Mouse (Mus musculus) heart, postnatal 10 days (tissue): ENCODE results near the gene Slc25a21. TPM values are rescaled to one million over a fixed set of nuclear protein-coding genes. Genes with fewer than 3 reads are reported as not detected.

Source experiments
- DNase-seq, 2 experiments: peaks; one replicate each; pipeline ENCODE4 v3.0.0; 2021
- intact Hi-C: fragments of 180-260 bp; cut with DNase I; formaldehyde crosslinking; loops from one replicate; pipeline ENCODE4 v1.15.1; 2025
- total RNA-seq, 2 experiments: library from RNA; stranded (reverse); gene quantifications; 2 replicates each; pipeline ENCODE4 v1.2.3; 2021

Slc25a21 gene
- total RNA-seq, 2 experiments from 2014 or later = 0.12 TPM

DNA sequence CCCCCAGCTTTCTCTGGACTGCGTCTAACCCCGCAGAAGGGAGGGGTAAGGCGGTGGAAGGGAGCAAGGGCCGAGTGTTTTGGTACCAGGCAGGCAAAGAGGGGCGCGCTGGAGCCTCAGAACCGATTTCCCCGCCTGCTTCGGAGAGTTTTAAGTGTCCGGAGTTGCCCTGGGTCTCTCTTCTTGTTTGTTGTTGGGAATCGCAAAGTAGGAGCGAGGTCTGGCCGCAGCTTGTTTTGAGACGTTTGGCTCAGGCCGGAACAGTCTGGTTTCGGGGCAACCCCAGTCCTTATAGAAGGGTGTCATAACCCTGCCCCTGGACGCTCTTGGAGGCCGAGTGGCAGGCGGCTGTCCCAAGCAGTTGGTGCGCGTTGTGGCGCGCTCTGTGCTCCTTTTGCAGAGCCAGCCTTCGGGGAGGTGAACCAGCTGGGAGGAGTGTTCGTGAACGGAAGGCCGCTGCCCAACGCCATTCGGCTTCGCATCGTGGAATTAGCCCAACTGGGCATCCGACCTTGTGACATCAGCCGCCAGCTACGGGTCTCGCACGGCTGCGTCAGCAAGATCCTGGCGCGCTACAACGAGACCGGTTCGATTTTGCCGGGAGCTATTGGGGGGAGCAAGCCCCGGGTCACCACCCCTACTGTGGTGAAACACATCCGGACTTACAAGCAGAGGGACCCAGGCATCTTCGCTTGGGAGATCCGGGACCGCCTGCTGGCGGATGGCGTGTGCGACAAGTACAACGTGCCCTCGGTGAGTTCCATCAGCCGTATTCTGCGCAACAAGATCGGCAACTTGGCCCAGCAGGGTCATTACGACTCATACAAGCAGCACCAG, 500.9 kb downstream of the Slc25a21 start:
- intact Hi-C loops = loop anchor here (5.0 kb wide), 1 partner anchor 841 kb away; no protein-coding TSS in a partner anchor
- no peak for DNase-seq

DNA sequence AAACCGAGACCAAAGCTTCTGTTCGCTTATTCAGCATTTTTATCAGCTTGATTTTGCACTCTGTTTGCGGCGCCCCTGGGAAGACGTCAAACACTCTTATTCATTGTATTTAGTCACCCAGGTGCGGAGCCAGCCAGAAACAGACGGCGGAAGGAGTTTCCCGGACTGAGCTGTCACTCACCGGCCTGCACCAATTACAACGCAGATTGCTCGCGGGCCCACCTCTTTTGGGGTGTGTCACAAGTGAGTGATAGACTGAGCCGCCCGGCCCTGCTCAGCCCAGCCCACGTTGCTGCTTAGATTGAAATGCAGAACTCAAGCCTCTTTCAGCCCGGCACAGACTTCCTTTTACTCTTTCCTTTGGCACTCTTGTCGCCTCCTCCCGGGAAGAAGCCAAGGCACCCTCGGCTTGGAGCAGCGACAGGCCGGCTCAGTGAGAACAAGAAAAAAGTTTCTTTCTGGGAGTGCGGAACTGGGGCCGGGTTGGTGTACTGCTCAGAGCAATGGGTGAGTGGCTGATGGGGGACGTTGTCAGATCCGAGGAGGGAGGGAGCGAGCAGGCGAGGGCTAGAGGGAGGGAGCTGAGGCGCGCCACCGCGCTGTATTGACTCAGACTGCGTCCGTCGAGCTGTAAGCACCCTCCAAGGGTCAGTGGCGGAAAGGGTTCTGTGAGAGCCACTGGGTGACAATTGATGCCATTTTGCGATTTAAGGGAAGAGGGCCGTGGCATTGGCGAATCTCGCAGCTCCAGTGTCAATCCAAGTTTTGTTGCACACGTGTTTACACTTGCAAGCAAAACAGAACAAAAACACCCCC, 501.7 kb downstream of the Slc25a21 start:
- DNase-seq = peak; percentile 81 to 83
- intact Hi-C loops = loop anchor here (5.0 kb wide), 1 partner anchor 842 kb away; no protein-coding TSS in a partner anchor

DNA sequence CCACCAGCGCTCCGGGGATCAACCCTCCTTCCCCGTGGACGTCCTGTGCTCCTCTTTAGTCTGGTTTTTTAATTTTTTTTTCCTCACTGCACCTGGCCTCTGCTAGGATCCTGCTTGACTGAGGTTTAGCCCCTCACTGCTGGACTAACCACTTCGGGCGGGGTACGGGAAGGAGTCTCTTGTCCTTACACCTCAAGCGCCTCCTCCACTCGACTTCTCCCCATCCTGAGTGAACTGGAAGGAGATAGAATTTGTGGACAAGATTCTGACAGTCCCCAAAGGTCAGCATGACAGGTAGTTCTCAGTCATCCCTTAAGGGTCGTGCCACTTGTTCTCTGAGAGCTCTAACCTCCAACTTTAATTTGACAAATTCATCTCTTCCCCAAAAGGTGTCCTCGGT, 502.3 kb downstream of the Slc25a21 start:
- DNase-seq = no peak
- intact Hi-C loops = loop anchor here (5.0 kb wide), 2 partner anchors 842 to 852 kb away; partner anchors contain the start of gene Foxa1

DNA sequence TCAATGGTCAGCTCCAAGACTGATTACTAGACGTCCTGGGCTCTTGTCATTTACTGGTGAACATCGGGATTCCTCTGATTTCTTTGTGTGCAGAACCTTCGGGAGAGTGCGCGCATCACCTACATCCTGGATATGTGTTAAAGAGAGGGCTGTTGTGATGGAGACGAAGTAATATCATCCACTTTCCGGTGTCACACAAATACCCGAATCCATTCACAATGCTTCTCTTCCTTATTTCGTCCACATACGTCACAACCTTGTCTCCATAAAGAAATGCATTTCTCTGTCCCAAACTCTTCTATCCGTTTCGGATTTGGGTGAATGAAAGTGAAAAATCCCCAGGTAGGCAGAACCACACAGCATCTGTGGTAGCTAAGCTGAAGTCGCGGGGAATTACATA, 502.9 kb downstream of the Slc25a21 start:
- intact Hi-C loops = loop anchor here (5.0 kb wide), 1 partner anchor 853 kb away; the partner anchor contains the start of gene Foxa1

DNA sequence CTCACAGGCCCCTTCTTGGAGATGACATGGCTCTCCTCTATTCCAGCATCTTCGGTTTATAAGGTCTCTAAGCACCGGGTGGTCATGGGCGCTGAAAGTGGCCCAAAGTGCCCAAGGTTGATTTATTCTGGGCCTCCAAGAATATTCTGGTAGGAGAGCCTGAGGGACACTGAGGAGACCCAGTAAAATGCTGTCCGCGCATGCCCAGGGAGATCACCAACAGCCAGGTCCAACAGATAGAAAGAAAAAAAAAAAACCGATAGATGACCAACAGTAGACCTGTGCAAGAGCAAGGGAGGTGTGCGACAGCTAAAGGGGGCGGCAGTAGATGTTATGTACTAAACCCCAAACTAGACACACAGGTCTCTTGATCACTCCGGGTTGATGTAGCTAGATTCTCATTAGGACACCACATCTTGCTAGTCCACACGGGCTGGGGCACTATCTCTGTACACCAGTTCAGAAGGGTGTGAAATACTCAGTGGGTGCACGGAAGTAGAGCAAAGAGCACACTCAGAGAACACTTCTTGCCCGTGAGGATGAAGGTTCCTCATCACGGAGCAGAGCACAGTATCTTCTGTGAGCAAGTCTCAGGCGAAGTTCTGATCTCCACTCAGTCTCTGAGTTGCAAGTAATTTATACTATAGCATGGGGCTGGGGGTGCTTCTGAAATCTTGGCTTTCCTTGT, 503.7 kb downstream of the Slc25a21 start:
- intact Hi-C loops = loop anchor here (5.0 kb wide), 1 partner anchor 854 kb away; the partner anchor contains the start of gene Foxa1
- no peak for DNase-seq

More for the DNA sequence above, 502.9 kb downstream of the Slc25a21 start:
- no peak for DNase-seq

DNA sequence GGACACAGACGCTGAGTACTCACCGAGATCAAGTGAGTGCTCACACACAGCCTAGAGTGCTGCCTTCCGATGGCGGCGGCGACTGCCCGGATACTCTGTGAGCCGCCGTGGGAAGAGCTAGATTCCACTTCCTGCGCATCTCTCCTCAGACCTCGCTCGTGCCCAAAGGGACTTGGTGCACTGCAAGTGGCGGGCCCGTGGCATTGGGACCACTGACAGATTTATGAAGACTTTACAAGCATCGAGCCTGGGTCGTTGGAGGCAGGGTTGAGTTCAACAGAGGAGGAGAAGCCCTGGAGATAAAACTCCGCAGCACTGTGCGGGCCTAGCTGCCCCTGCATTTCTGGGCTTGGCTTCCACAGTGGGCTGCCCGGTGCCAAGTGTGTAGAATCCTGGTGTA, 504.7 kb downstream of the Slc25a21 start:
- intact Hi-C loops = loop anchor here (5.0 kb wide), 1 partner anchor 855 kb away; the partner anchor contains the start of gene Foxa1
- no peak for DNase-seq

DNA sequence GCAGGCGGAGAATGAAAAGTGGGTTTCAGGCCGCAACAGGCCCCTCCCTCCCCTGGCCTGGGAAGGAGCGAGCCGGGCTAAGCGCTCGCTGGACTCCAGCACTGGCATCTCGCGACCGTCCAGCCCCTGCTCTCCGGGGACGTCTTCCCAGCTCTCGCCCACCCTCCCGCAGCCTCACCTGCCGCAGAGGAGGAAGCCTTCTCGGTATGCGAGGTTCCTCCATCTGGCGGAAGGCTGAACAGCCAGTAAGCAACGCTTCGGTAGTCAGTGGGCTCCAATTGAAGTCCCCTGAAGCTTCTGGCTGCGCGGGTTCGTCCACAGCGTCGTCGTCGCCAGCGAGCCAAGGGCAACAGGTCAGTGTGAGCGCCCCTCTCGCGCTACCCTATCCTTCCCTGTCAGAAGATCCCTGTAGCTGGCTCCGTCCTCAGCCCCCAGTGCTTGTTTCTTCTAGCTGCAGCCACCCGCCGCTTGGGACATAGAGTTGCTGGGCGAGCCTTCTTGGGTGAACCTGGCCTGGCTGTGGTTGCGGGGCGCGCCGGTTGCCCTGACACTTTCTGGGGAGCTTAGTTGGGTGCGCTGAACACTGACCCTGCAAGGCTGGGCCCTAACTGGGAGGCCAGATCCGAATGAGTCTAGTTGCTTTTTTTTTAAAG, 505.7 kb downstream of the Slc25a21 start, which contains the start of gene Pax9:
Gene Pax9, plus strand, starts transcription at position 341 of the 653 bp plus-strand sequence.
- intact Hi-C loops = loop anchor here (5.0 kb wide), 1 partner anchor 856 kb away; the partner anchor contains the start of gene Foxa1
- DNase-seq = no peak

DNA sequence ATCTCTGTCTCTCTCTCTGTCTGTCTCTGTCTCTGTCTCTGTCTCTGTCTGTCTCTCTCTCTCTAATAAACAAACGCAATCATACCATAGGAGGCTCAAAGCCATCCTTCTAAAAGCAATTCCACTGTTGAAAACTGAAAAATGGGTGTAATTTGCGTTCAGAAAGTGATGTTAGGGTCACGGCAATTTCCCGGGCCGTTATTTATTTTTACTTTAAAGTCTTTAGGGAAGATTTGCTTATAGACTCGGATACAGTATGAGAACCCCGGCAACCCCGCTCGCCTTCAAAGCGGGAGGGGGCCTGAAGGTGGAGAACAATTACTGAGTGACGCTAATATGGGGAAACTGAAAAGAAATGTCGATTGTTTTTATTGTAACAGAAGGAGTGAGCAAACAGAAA, 506.3 kb downstream of the Slc25a21 start:
- intact Hi-C loops = loop anchor here (5.0 kb wide), 1 partner anchor 856 kb away; the partner anchor contains the start of gene Foxa1
- no peak for DNase-seq

DNA sequence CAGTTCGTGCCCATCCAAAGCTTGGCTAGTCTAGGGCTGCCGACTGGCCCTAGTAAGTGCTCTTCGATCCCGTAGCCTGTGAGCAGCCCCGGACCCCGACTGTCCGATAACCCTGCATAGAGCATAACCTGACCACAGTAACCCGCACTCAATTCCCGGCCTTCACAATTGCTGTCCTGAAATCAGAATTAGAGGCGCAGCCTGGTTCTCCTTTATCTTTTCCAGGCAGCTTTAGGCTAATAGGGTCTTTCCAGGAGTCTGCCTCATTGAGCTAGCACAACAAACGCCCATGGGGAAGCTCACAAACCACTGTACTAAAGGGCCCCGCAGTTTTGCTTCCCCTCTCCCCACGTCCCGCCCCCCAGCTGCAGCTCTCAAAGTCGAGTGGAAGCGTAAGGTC, 506.9 kb downstream of the Slc25a21 start:
- intact Hi-C loops = loop anchor here (5.0 kb wide), 1 partner anchor 857 kb away; the partner anchor contains the start of gene Foxa1
- DNase-seq = no peak

DNA sequence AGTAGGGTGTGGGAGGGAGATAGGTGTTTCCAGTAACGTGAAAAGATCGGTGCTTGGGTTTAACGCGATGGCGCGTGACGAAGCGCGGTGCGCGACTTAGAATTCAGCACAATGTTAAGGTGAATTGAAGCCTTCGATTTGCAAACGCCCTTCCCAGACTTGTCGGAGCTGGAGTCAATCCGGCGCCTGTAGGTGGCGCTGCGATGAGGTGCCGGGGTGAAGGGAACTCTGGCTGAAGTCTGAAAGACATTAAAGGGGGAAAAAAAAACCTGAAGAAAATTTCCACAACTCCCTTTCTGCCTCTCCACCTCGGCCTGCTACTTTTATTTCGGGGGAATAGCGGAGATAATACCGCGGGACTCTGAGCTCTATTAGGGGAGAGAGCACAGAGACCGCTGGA, 507.5 kb downstream of the Slc25a21 start:
- DNase-seq = no peak
- intact Hi-C loops = loop anchor here (5.0 kb wide), 1 partner anchor 858 kb away; the partner anchor contains the start of gene Foxa1

DNA sequence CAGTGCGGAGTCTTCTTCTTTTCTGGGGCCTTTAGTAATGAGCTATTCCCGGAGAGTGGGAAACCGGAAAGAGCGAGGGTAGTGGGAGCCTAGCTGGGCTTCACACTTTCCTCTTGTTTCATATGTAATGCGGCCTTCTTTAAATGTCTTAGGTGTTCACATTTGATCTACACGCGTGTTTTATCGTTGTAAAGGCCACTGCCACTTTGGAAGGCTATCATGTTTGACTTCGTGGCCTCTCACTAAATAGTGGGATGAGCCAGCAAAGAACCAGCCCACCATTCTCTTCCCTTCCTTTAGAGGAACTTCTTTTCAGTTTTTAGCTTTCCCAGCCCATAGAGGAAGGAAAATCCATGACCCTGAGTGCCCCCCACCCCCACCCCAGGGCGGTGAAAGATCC, 507.9 kb downstream of the Slc25a21 start:
- intact Hi-C loops = no loop called here
- DNase-seq = no peak

DNA sequence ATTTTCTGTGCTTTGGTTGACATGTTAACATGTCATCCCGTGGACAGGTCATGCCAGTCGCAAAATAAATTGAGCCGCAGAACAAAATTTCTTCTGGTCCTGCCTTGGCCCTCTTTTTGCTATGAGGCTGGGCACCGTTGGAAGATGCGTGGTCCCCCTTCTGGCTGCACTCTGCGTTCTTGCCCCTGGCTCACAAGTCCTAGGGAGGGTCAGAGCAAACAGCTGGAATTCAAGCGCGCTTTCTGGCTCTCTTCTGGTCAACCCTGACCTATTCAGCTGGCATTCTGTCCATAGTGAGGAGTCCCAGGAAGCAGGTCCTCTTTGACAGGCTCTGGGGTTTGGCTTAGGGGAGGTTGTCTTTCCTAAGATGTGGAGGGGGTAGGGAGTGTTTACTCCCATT, 508.4 kb downstream of the Slc25a21 start:
- no peak for DNase-seq
- intact Hi-C loops = no loop called here

DNA sequence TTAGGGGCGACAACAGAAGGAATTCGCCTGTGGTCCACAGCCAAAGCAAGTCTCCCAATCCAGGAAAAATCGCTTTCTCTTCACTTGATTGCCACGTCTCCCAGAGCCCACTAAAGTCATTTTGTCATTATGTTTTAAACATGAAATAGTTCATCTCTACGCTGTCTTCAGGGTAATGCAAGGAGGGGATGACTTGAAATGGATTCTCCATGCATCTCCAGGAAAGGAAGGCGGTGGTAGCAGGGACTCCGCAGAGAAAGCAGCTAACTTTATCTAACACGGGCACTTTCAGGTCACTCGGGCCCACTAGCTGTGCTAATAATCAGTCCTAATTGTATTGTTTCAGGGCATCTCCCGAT, 508.8 kb downstream of the Slc25a21 start:
- DNase-seq = no peak
- intact Hi-C loops = no loop called here

DNA sequence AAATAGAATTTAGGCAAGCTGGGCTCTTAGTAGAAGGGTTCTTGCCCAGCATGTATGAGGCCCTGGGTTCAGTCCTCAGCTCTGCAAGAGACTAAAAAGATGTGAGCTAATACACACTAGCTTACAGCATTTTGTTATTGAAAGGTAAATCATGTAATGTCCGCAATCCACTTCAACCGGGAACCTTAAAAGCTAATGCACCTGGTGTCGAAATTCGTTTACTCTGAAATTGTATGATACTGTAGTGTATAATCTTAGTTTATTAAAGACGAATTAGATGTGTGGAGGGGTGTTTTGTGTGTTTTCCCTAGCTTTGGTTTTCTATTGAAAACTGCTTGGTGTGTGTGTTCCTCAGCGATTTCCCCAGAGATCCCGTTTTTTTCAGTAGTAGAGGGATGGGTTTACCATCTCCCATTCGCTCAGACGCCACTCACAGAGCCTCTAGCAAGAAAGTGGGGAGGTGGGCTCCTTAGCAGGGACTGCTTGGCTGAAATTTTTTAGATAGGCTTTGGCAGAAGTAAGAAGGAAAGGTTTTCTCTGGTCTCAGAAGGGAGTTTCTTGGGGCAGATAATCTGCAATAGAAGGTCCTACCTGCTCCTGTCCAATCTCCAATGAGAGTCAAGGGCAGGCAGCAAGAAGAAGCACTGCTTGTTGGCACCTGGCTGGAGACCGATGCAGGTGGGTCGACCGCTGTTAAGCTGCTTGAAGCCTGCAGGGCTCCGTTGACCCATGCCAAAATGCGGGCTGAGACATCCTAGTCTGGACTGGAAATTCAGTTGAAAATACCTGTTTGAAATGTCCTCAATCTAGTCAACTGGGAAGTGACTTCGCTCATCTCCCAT, 509.4 kb downstream of the Slc25a21 start:
- intact Hi-C loops = no loop called here

DNA sequence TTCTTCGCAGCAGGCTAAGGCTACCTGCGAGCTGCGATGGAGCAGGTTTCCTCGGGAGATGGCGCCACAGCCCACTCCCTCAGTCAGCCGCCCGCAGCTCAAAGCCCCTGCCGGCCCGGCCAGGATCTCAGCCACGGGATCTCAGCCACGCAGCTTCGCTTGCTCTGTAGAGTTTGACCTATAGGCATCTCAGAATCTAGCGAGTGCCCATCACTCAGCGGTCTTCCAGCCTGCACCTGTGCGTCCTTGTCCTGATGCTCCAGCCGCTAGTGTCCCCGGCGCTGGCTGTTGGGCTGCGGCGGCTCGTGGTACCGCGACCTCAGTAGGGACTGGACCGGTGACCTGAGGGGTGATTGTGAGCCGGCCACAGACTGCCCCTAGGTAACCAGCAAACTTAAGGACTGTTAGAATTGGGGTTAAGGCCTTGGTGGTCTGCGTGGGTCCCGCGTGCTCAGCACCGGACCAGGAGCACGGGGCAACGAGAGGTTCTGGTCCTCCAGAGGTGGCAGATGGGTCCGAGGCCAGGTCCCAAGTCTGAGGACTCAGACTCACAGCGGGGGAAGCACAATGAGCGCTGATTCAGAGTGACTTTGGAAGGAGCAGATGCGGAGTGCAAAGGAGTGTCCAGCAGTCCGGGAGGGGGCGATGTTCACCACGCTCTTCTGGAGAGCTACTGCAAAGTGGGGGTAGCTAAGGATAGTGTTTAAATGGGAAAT, 516.0 kb downstream of the Slc25a21 start:
- no peak for DNase-seq
- intact Hi-C loops = loop anchor here (5.0 kb wide), 1 partner anchor 501 kb away; no protein-coding TSS in a partner anchor

More for the DNA sequence above, 509.4 kb downstream of the Slc25a21 start:
- no peak for DNase-seq

DNA sequence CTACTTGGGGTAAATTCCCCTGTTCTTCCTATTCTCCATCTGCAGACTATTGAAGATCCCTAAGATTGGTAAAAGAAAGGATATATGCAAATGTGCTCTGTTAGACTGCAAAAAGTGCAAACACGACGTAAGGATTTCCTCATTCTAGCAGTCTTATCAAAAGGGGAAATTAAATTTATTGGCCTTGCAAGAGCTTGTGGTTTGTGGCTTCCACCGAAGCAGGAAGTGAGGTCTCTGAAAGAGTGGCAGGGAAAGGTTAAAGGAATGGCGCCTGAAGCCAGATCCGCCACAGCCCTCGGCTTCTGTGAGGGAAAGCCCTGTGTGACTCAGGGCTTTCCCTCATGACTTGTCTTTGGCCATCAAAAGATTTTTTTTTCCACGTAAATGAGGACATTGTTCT, 519.7 kb downstream of the Slc25a21 start:
- intact Hi-C loops = no loop called here
- no peak for DNase-seq

DNA sequence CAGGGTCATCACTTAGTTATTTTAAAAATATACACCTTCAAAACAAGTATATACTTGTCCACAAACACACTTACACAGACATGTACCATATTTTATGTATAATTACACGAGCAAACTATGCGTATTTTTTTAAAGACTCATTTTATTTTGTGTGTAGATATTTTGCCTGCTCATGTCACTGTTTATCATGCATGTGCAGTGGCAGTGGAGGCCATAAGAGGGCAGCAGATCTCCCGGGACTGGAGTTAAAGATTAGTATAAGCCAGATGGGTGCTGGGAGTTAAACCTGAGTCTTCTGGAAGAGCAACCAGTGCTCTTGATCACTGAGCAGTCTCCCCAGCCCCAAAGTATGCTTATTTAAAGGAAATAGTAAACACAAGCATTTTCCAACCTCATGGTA, 522.5 kb downstream of the Slc25a21 start:
- intact Hi-C loops = no loop called here
- DNase-seq = no peak

DNA sequence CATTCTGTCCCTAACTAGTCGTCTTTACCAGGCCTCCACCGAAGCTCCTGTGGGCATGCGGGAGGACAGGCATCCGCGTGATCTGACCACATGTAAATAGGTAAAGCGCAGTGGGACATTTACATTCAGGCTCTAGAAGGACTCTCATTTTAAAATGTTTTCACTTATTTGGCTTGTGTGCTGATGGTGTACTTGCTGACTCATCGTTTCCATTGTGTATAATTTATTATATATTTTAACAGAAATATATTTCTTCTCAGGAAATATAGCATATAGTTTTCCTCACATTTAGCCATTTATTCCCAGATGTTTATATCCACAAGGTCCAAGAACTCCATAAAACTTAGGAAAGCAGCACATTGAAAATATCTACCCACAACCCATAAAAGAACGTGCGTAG, 526.5 kb downstream of the Slc25a21 start:
- DNase-seq = no peak
- intact Hi-C loops = no loop called here
